Mouse (Mus musculus): ENCODE results near the gene Dcdc2a. TPM values are rescaled to one million over a fixed set of nuclear protein-coding genes. Genes with fewer than 3 reads are reported as not detected.

Dcdc2a gene
- total and polyA plus RNA-seq, 3 experiments: 0.12 TPM; not detected in 2

GRCm38 (mm10) chr13:25150861-25151260 lies 95.1 kb downstream of the Dcdc2a start:
- H3K4me3 ChIP-seq: no peak overlapping the region
- no peak overlapping the region for H3K27ac ChIP-seq
- H3K27me3 ChIP-seq (ENCODE audit: control insufficient read depth, insufficient read depth, low read length): no peaks in the 10 kb centered on the region
- 52% methylated on average over 4 of the region's 4 CpGs for WGBS
- no peaks in the 10 kb centered on the region for H3K36me3 ChIP-seq (ENCODE audit: control insufficient read depth, insufficient read depth, low read length)
- H3K9ac ChIP-seq (ENCODE audit: low read depth, low read length): no peak overlapping the region
- TF ChIP-seq EP300 (IDR thresholded peaks at IDR 0.05; ENCODE audit: insufficient read depth, low read depth, low read length) (no peak), CTCF (IDR thresholded peaks at IDR 0.05) (no peak), POLR2A (IDR thresholded peaks at IDR 0.05; ENCODE audit: insufficient read depth, low read depth, low read length) (no peak)
- H3K4me1 ChIP-seq (ENCODE audit: control insufficient read depth, insufficient read depth, low read length): no peaks in the 10 kb centered on the region; the same call in 1 of the 2 replicates
- DNase-seq: no peak
- no peaks in the 10 kb centered on the region for H3K79me2 ChIP-seq (replicated peaks; ENCODE audit: control insufficient read depth, insufficient read depth, low read length)
- intact Hi-C loops (cut with DNase I): no loop called here

DNA sequence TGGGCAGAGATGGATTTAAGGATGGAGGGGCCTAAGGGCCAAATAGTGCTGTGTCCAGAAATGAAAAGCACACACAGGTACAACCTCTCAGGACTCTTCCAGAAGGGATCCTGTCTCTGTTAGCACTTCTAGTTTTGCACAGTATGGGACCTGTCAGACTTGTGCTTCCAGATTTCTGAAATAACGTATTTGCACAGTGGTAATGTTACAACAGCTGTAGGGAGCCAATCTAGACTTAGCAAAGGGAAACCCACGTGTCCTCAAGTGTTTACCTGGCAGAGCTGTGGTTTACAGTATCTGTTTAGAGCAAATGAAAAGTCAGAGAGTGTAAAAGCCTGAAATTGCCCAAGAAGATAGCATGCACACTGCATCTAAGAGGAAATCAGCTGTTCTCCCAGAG lies 104.1 kb downstream of the Dcdc2a start:
- DNase-seq: no peak
- TF ChIP-seq POLR2A (IDR thresholded peaks at IDR 0.05; ENCODE audit: insufficient read depth, low read depth, low read length): no peak
- no peak for TF ChIP-seq CTCF (IDR thresholded peaks at IDR 0.05)
- no peak for TF ChIP-seq EP300 (IDR thresholded peaks at IDR 0.05; ENCODE audit: insufficient read depth, low read depth, low read length)
- H3K79me2 ChIP-seq (replicated peaks; ENCODE audit: control insufficient read depth, insufficient read depth, low read length): no peaks in the 10 kb centered on the region
- no peak overlapping the region for H3K9ac ChIP-seq (ENCODE audit: low read depth, low read length)
- no peaks in the 10 kb centered on the region for H3K27me3 ChIP-seq (ENCODE audit: control insufficient read depth, insufficient read depth, low read length)
- H3K27ac ChIP-seq: no peak overlapping the region
- H3K36me3 ChIP-seq (ENCODE audit: control insufficient read depth, insufficient read depth, low read length): no peaks in the 10 kb centered on the region
- 66% methylated on average over 2 of the region's 2 CpGs for WGBS
- intact Hi-C loops (cut with DNase I): no loop called here
- H3K4me3 ChIP-seq: no peak overlapping the region
- no peaks in the 10 kb centered on the region for H3K4me1 ChIP-seq (ENCODE audit: control insufficient read depth, insufficient read depth, low read length)

GRCm38 (mm10) chr13:25160804-25161203 lies 105.0 kb downstream of the Dcdc2a start:
- no peaks in the 10 kb centered on the region for H3K36me3 ChIP-seq (ENCODE audit: control insufficient read depth, insufficient read depth, low read length)
- intact Hi-C loops (cut with DNase I): no loop called here
- H3K9ac ChIP-seq (ENCODE audit: low read depth, low read length): no peak overlapping the region
- no peak for TF ChIP-seq POLR2A (IDR thresholded peaks at IDR 0.05; ENCODE audit: insufficient read depth, low read depth, low read length)
- TF ChIP-seq CTCF (IDR thresholded peaks at IDR 0.05): no peak
- TF ChIP-seq EP300 (IDR thresholded peaks at IDR 0.05; ENCODE audit: insufficient read depth, low read depth, low read length): no peak
- WGBS: 74% methylated on average over 2 of the region's 2 CpGs
- H3K4me3 ChIP-seq: no peak overlapping the region
- no peaks in the 10 kb centered on the region for H3K79me2 ChIP-seq (replicated peaks; ENCODE audit: control insufficient read depth, insufficient read depth, low read length)
- H3K27me3 ChIP-seq (ENCODE audit: control insufficient read depth, insufficient read depth, low read length): no peaks in the 10 kb centered on the region
- no peaks in the 10 kb centered on the region for H3K4me1 ChIP-seq (ENCODE audit: control insufficient read depth, insufficient read depth, low read length)
- DNase-seq: no peak
- no peak overlapping the region for H3K27ac ChIP-seq

DNA sequence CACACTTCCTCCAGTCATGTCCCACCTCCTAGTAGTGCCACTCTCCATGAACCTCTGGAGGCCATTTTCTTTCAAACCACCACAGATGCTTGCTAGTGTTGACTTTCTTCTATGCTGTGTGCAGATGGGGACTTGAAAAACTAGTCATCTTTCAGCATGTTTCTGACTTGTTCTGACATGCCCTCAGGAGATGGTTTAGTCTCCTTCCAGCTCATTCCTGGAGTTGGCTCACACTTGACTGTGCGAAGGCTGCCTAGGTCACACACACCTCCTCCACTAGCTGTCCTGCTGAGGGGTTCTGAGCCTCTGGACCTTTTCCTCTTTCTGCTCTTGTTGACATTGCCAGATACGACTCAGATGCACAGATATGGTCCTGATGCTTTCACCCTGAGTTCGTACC lies 106.8 kb downstream of the Dcdc2a start:
- no peak for TF ChIP-seq CTCF (IDR thresholded peaks at IDR 0.05)
- no peak for TF ChIP-seq POLR2A (IDR thresholded peaks at IDR 0.05; ENCODE audit: insufficient read depth, low read depth, low read length)
- no peak for TF ChIP-seq EP300 (IDR thresholded peaks at IDR 0.05; ENCODE audit: insufficient read depth, low read depth, low read length)
- H3K4me1 ChIP-seq (ENCODE audit: control insufficient read depth, insufficient read depth, low read length): no peaks in the 10 kb centered on the region
- H3K36me3 ChIP-seq (ENCODE audit: control insufficient read depth, insufficient read depth, low read length): no peaks in the 10 kb centered on the region

DNA sequence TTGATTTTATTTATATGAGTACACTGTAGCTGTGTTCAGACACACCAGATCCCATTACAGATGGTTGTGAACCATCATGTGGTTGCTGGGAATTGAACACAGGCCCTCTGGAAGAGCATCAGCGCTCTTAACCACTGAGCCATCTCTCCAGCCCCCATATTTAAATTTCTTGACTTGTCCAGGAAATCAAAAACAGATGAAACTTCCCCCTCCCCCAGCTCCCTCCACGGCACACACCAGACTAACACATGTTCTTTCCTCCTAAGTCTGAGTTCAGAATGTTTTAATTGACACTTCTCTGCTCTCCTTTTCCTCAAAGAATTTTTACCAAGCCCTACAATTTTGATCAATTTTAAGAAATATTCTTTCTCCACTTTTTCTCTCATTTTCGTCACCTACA lies 113.1 kb downstream of the Dcdc2a start:
- H3K4me3 ChIP-seq: no peak overlapping the region
- H3K36me3 ChIP-seq (ENCODE audit: control insufficient read depth, insufficient read depth, low read length): no peaks in the 10 kb centered on the region
- intact Hi-C loops (cut with DNase I): no loop called here
- DNase-seq: no peak
- no peaks in the 10 kb centered on the region for H3K27me3 ChIP-seq (ENCODE audit: control insufficient read depth, insufficient read depth, low read length)
- 75% methylated on average over 3 of the region's 3 CpGs for WGBS
- no peak overlapping the region for H3K9ac ChIP-seq (ENCODE audit: low read depth, low read length)
- no peak overlapping the region for H3K27ac ChIP-seq
- TF ChIP-seq POLR2A (IDR thresholded peaks at IDR 0.05; ENCODE audit: insufficient read depth, low read depth, low read length): no peak
- no peak for TF ChIP-seq EP300 (IDR thresholded peaks at IDR 0.05; ENCODE audit: insufficient read depth, low read depth, low read length)
- TF ChIP-seq CTCF (IDR thresholded peaks at IDR 0.05): no peak
- H3K4me1 ChIP-seq (ENCODE audit: control insufficient read depth, insufficient read depth, low read length): no peaks in the 10 kb centered on the region
- no peaks in the 10 kb centered on the region for H3K79me2 ChIP-seq (replicated peaks; ENCODE audit: control insufficient read depth, insufficient read depth, low read length)

More for the DNA sequence above, 106.8 kb downstream of the Dcdc2a start:
- 77% methylated on average over 3 of the region's 3 CpGs for WGBS
- no peaks in the 10 kb centered on the region for H3K27me3 ChIP-seq (ENCODE audit: control insufficient read depth, insufficient read depth, low read length)
- H3K27ac ChIP-seq: no peak overlapping the region
- intact Hi-C loops (cut with DNase I): no loop called here
- no peak for DNase-seq
- H3K4me3 ChIP-seq: no peak overlapping the region
- no peak overlapping the region for H3K9ac ChIP-seq (ENCODE audit: low read depth, low read length)
- no peaks in the 10 kb centered on the region for H3K79me2 ChIP-seq (replicated peaks; ENCODE audit: control insufficient read depth, insufficient read depth, low read length)

DNA sequence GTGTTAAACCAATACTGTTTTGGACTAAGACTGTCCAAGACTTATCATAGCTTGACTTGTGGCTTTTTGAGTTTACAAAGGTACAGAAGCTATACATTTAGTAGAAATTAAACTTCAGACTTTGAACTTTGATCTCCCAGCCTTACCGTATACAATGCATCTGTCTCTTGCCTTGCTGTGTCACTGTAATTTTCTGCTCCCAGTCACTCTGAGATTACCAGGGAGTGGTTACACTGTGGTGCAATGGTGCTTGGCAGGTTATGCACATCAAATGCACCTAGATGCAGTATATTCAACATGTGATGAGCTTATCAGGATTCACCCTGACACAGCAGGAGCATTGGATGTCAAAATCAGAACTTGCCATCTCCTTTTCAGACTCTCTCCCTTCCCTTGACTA lies 122.0 kb downstream of the Dcdc2a start:
- Histone ChIP-seq H3K79me2 (replicated peaks; ENCODE audit: control insufficient read depth, insufficient read depth, low read length) (no peaks in the 10 kb centered on the region), H3K27ac (no peak overlapping the region), H3K4me3 (no peak overlapping the region), H3K9ac (ENCODE audit: low read depth, low read length) (no peak overlapping the region), H3K27me3 (ENCODE audit: control insufficient read depth, insufficient read depth, low read length) (no peaks in the 10 kb centered on the region), H3K4me1 (ENCODE audit: control insufficient read depth, insufficient read depth, low read length) (no peaks in the 10 kb centered on the region), H3K36me3 (ENCODE audit: control insufficient read depth, insufficient read depth, low read length) (no peaks in the 10 kb centered on the region)
- intact Hi-C loops (cut with DNase I): no loop called here
- no peak for TF ChIP-seq CTCF (IDR thresholded peaks at IDR 0.05)
- WGBS: 87% methylated on average over 1 of the region's 1 CpGs
- DNase-seq: no peak
